Comparison of ENCODE assay signal across 32 mouse cellular contexts in genomic region chr15:99510621-99511020, GRCm38 (mm10). TPM values are rescaled to one million over a fixed set of nuclear protein-coding genes. Genes with fewer than 3 reads are reported as not detected.
DNase-seq lines count a peak whose midpoint lies in the region; ATAC-seq lines count a peak whose summit lies in the region.
"Had no signal": no experiment of that assay in that cellular context is flagged by ENCODE, and none has a peak within 500 bp of the region (broad histone marks: within the 10 kb centered on the region; RNA-seq: fewer than 3 reads in every experiment).

No protein-coding gene starts in this region.

- WGBS in lung, embryonic 15.5 days: 78% methylated on average over 3 of the region's 3 CpGs

- intact Hi-C loops in left cerebral cortex, postnatal 14 days (cut with DNase I): no loop called here

- ATAC-seq in lung, embryonic 15.5 days (ENCODE audit: borderline replicate concordance, extremely low read depth, low FRiP score, low TSS enrichment): no peak
- ATAC-seq: activated CD4-positive, CD25-positive, alpha-beta regulatory T cell, adult 4 months; CD4-positive, CD25-positive, alpha-beta regulatory T cell, adult 4 months; forebrain, embryonic 14.5 days; intestine, postnatal 0 days; midbrain, embryonic 16.5 days had no signal

- H3K4me3 ChIP-seq in lung, embryonic 15.5 days: no peak overlapping the region
- H3K4me3 ChIP-seq: limb, embryonic 12.5 days; liver, embryonic 15.5 days; stomach, embryonic 15.5 days had no signal

- no peak overlapping the region for H3K9ac ChIP-seq in lung, embryonic 15.5 days
- H3K9ac ChIP-seq: hindbrain, embryonic 14.5 days; limb, embryonic 12.5 days; liver, embryonic 15.5 days; stomach, embryonic 15.5 days had no signal

- H3K27me3 ChIP-seq in lung, embryonic 15.5 days: no peaks in the 10 kb centered on the region
- H3K27me3 ChIP-seq: liver, embryonic 15.5 days; stomach, embryonic 15.5 days had no signal

- DNase-seq in adrenal gland, postnatal 14 days: peak; percentile 16
- DNase-seq in adrenal gland, postnatal 4 days (ENCODE audit: low spot score in 2 of 2): no peak
- DNase-seq in lung, postnatal 25 days (ENCODE audit: low spot score): no peak
- DNase-seq in 3134 (ENCODE audit: extremely low read depth, insufficient read length, low spot score): peak; percentile 30
- DNase-seq in adipocyte (ENCODE audit: low spot score): peak; percentile 38
- no peak for DNase-seq in left cerebral cortex, postnatal 14 days (ENCODE audit: low spot score in 2 of 2)
- no peak for DNase-seq in urinary bladder, postnatal 4 days (ENCODE audit: low spot score in 2 of 2)
- DNase-seq: adrenal gland, adult 8-10 months; gastrocnemius, postnatal 14 days; kidney, adult 9 months; kidney, postnatal 10 days; layer of hippocampus, adult 9-11 months; lung, postnatal 10 days; thymus, adult 18-20 months; thymus, postnatal 25 days had no signal

- no peaks in the 10 kb centered on the region for H3K36me3 ChIP-seq in lung, embryonic 15.5 days
- H3K36me3 ChIP-seq: limb, embryonic 12.5 days; liver, embryonic 15.5 days; stomach, embryonic 15.5 days had no signal

- H3K4me2 ChIP-seq in lung, embryonic 15.5 days: no peak overlapping the region
- H3K4me2 ChIP-seq: heart, embryonic 11.5 days; hindbrain, embryonic 14.5 days; limb, embryonic 12.5 days; liver, embryonic 15.5 days; midbrain, embryonic 11.5 days; stomach, embryonic 15.5 days had no signal

- peak overlapping the region; percentile 29; the same call in 1 of the 2 replicates for H3K27ac ChIP-seq in lung, embryonic 15.5 days
- H3K27ac ChIP-seq: hindbrain, embryonic 14.5 days; limb, embryonic 12.5 days; liver, embryonic 15.5 days; stomach, embryonic 15.5 days had no signal

- no peaks in the 10 kb centered on the region for H3K9me3 ChIP-seq in lung, embryonic 15.5 days
- H3K9me3 ChIP-seq: limb, embryonic 12.5 days; liver, embryonic 15.5 days; stomach, embryonic 15.5 days had no signal

- peaks cover 24% of the 10 kb centered on the region for H3K4me1 ChIP-seq in lung, embryonic 15.5 days
- H3K4me1 ChIP-seq: limb, embryonic 12.5 days had no signal

RNA-seq across cellular contexts. Expression of gene Faim2, which starts 17.3 kb away (rescaled TPM):
- total RNA-seq in adrenal gland, postnatal 14 days (2021): 16.3 and 17.2 TPM in 2 replicates
- 10 to 100 TPM; 23.2 to 26.8 TPM for total RNA-seq in adrenal gland, postnatal 4 days (2021)
- polyA plus RNA-seq in lung, embryonic 15.5 days (2015; fragmentation: Nextera tagmentation; extraction: Ambion mirVana): 1.1 and 1.4 TPM in 2 replicates
- 100 to 1,000 TPM; 220 to 261 TPM for total RNA-seq in left cerebral cortex, postnatal 14 days (2021)
- total RNA-seq: granulocyte monocyte progenitor cell, adult 5-6 weeks; hematopoietic stem cell, adult 5-6 weeks; neutrophil, adult 5-6 weeks had no signal
- polyA plus RNA-seq: heart, postnatal 0 days; liver, adult 2 months had no signal

RNA-seq across cellular contexts. Expression of gene Bcdin3d, which starts 36.1 kb away (rescaled TPM):
- total RNA-seq in adrenal gland, postnatal 14 days (2021): 3.9 and 6.8 TPM in 2 replicates
- total RNA-seq in adrenal gland, postnatal 4 days (2021): 1 to 10 TPM; 7.8 TPM
- polyA plus RNA-seq in lung, embryonic 15.5 days (2015; fragmentation: Nextera tagmentation; extraction: Ambion mirVana): 15.0 and 16.1 TPM in 2 replicates
- 1 to 10 TPM; 4.7 to 4.8 TPM for total RNA-seq in left cerebral cortex, postnatal 14 days (2021)

RNA-seq across cellular contexts. Expression of gene Nckap5l, which starts 53.1 kb away (rescaled TPM):
- total RNA-seq in adrenal gland, postnatal 14 days (2021): 25.6 and 29.0 TPM in 2 replicates
- 10 to 100 TPM; 35.7 to 44.5 TPM for total RNA-seq in adrenal gland, postnatal 4 days (2021)
- 8.7 and 11.6 TPM in 2 replicates for polyA plus RNA-seq in lung, embryonic 15.5 days (2015; fragmentation: Nextera tagmentation; extraction: Ambion mirVana)
- total RNA-seq in left cerebral cortex, postnatal 14 days (2021): 10 to 100 TPM; 27.6 to 35.6 TPM

Comparison
In these comparisons a context has a peak if more than half of its experiments do, and no peak if none do; other contexts are left out.
1. DNase-seq: peak in adrenal gland, postnatal 14 days (single experiment), 3134 (single experiment) and adipocyte (single experiment); none in adrenal gland, postnatal 4 days (0 of 2), lung, postnatal 25 days (single experiment), left cerebral cortex, postnatal 14 days (0 of 2) and urinary bladder, postnatal 4 days (0 of 2).
2. RNA of gene Faim2, which starts 17.3 kb away (total RNA-seq): 220 to 261 TPM in left cerebral cortex, postnatal 14 days; 23.2 to 26.8 TPM in adrenal gland, postnatal 4 days and 16.3 to 17.2 TPM in adrenal gland, postnatal 14 days; every median in the first group is over 4 times any median in the second.